Mouse (Mus musculus) E14TG2a.4 (cell line): Measurements from ENCODE around the gene Npy4r.

Source experiments
- CTCF ChIP-seq: conservative IDR thresholded peaks from 2 replicates; pipeline ENCODE4 v1.5.1; 2014; ENCODE audit warnings: low read length
- NANOG ChIP-seq: IDR thresholded peaks from 2 replicates; pipeline ENCODE4 v1.6.1; 2014; ENCODE audit warnings: borderline replicate concordance, low read length, mixed read lengths

DNA sequence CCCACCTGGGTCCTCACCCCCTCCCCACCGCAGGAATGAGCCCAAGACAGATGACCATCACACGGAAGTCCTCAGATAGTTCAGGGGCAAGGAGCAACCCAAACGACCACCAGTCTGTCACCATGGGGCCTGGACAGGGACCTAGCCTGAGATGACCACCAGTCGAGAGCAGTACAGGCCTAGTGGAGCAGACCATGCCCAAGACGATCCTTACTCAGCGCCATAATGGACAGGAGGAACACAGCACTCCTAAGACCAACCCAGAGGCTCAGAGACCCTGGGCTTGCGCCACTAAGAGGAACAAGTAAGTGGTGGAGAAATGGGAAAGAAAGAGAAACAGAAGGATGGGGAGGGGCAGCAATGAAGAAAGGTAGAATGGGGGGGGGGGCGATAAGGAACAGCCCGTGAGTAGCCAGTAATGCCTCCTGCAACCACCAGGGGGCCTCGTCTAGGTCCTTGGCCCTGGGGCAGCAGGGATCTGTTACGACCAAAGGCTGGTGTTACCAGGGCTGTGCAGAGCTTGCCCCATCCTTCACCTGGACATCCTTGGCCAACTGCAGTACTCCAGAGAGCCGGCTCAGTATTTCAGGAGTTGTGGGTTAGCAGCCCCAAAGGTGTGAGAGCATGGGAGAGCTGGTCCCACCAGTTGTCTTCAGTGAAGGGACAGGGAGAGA is 45.8 kb downstream of the Npy4r start:
- TF ChIP-seq CTCF (peak; percentile 80), NANOG (no peak)
